Mouse (Mus musculus) olfactory bulb, adult 2 months (tissue): ENCODE measurements around the gene Cdhr1. TPM values are rescaled to one million over a fixed set of nuclear protein-coding genes. Genes with fewer than 3 reads are reported as not detected.

Experiments
- H3K27ac ChIP-seq: fragments of 200-500 bp; 2 replicates; pipeline ENCODE4 v1.5.1; 2012; ENCODE audit warnings: low read depth, low read length; ENCODE audit not compliant: insufficient read depth
- H3K4me1 ChIP-seq: fragments of 200-500 bp; 2 replicates; pipeline ENCODE4 v1.6.1; 2012; ENCODE audit warnings: low read length; ENCODE audit not compliant: control insufficient read depth, insufficient read depth
- H3K4me3 ChIP-seq: fragments of 200-500 bp; 2 replicates; pipeline ENCODE4 v1.5.1; 2012; ENCODE audit warnings: mild to moderate bottlenecking, low read depth, low read length, moderate library complexity; ENCODE audit not compliant: insufficient read depth
- CTCF ChIP-seq: fragments of 200-500 bp; IDR thresholded peaks from 2 replicates; pipeline ENCODE4 v1.5.1; 2012; ENCODE audit warnings: low read depth, mild to moderate bottlenecking, low read length, moderate library complexity; ENCODE audit not compliant: insufficient read depth
- POLR2A ChIP-seq: fragments of 200-500 bp; IDR thresholded peaks from 2 replicates; pipeline ENCODE4 v1.6.1; 2012; ENCODE audit warnings: mild to moderate bottlenecking, low read depth, low read length, moderate library complexity; ENCODE audit not compliant: insufficient read depth
- WGBS: fragments of 180-500 bp; shearing (Covaris S2); methylation state at CpG from one replicate; pipeline ENCODE4 v1.1.7; 2018; 5-methylcytosine and 5-hydroxymethylcytosine counted together
- polyA plus RNA-seq: library from polyadenylated mRNA; stranded (reverse); fragments of >200 nt; gene quantifications from 2 replicates; pipeline ENCODE4 v1.2.4, GENCODE M21; 2012; ENCODE audit warnings: low replicate concordance; ENCODE audit not compliant: missing spikeins, insufficient read depth, insufficient read length

The Cdhr1 gene
- polyA plus RNA-seq, 1 experiment: not detected

DNA sequence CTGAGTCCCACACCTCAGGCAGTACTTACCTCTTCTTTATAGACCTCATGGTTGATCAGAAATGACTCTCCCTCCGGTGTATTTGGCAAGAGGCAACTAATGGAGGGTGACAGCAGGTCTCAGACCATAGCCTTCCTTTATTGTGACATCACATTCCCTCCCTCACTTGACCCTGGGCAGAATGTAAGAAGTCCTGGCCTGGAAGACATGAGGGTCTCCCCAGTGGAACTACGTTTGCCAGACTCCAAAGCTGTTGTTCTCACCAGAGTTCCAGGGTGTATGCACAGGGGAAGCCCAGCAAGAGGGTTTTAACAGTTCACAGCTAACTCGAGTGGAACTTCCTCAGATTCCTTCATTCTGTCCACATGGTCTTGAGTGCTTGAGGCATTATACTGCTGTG, 15.8 kb upstream of the Cdhr1 start, which contains the start of gene 2610528A11Rik:
TSS of gene 2610528A11Rik (minus strand) at position 101 of the 400 bp plus-strand sequence.
- 72% methylated on average over 3 of the region's 3 CpGs for WGBS
- no peak within 1 kb of the TSS for H3K27ac ChIP-seq
- no peak for TF ChIP-seq POLR2A
- no peak for TF ChIP-seq CTCF
- H3K4me3 ChIP-seq: no peak within 1 kb of the TSS
- H3K4me1 ChIP-seq: no peaks in the 10 kb centered on the region

DNA sequence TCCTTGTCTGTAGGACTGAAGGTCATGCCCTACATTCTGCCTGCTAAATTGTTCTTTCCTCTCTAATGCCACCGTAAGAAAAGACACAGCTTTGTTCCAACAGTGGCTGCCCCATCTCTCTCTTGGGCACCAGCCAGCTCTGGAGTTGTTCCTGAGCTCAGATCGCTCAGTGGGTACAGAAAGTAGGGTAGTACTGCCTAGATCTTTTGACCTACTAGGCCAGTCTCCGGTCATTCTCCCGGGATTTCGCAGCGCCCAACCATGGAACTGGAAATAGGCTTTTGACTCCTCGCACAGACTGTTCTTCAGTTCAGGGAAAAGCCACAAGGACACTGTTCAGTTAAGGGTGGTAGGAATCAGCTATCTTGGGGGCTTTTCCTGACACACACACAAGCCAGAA, 14.8 kb upstream of the Cdhr1 start:
- no peak overlapping the region for H3K27ac ChIP-seq
- H3K4me1 ChIP-seq: no peaks in the 10 kb centered on the region
- WGBS: 78% methylated on average over 7 of the region's 7 CpGs
- H3K4me3 ChIP-seq: no peak overlapping the region
- TF ChIP-seq CTCF (no peak), POLR2A (no peak)

DNA sequence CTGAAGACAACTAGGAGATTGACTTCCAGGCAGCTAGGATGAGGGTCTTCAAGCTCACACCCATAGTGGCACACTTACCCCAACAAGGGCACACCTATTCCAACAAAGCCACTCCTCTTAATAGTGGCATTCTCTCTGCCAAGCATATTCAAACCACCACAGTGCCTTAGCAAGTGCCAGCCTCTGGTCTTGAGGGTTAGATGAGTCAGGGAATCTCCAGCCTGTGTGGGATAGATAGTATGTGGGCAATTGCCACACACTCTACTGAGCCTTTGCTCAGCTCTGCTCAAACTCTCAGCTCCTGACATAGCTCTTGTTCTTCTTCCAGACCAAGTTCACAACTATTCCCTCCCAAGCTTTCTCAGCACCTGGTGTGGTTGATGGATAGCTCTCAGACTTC, 13.2 kb upstream of the Cdhr1 start:
- peaks cover 2% of the 10 kb centered on the region for H3K4me1 ChIP-seq
- no peak for TF ChIP-seq POLR2A
- no peak for TF ChIP-seq CTCF
- H3K27ac ChIP-seq: no peak overlapping the region
- H3K4me3 ChIP-seq: no peak overlapping the region

DNA sequence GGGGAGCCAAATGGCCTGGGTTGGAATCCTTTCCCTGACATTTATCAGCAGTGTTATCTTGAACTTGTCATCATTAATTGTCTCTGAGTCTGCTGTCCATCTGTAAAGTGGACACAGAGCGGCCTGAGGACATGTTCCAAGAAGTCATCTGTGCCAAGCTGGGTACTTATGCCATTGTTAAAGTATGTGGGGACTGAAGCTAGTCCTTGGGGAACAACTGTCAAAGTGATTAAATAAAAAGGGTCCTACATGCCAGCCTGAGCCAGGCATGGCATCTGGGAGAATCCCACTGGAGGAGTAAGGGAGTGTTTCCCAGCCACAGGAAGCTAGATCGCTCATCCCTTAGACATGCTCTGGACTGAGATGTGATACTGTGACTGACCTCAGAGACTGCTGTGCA, 12.3 kb upstream of the Cdhr1 start:
- TF ChIP-seq CTCF: no peak
- no peak for TF ChIP-seq POLR2A
- H3K4me3 ChIP-seq: no peak overlapping the region
- H3K4me1 ChIP-seq: peaks cover 6% of the 10 kb centered on the region
- no peak overlapping the region for H3K27ac ChIP-seq
- WGBS: 99% methylated on average over 2 of the region's 2 CpGs

DNA sequence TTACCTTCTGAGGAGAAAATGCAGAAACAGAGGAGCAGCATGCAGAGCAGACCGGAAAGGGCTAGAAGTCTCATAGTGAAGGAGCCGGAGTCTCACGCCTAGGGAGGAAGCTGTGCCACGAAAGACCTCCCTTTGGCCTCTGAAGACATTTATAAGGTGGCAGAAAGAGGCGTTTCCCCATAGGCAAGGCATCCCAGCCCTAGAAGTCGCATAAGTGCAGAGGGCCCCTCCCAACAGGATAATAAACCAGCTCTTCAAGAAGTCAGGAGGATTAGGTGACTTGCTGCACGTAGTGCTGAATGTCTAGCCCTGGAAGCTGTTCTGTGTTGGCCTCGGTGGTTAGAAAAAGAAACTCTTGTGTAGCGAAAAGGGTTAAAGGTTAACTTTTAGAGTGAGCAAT, 11.8 kb upstream of the Cdhr1 start:
- TF ChIP-seq CTCF (no peak), POLR2A (no peak)
- WGBS: 75% methylated on average over 9 of the region's 9 CpGs
- Histone ChIP-seq H3K4me3 (no peak overlapping the region), H3K4me1 (peaks cover 6% of the 10 kb centered on the region), H3K27ac (no peak overlapping the region)

DNA sequence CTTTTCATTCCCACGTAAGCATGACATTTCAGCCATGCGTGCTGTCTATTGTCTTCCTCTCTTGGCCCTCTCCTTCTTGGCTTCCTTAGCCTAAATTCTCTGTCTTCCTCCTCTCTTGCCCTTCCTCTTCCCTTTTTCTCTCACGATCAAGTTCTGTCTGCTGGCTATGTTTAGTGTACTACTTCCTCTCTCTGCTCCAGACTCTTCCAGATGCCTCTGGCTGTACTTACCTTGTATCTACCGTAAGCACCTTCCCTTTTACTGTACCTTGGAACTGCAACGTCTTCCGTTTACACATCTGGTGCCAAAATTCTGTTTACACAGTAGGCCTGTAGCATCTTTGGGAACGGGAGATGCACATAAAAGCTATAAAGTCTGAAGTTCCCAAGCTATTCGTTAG, 11.3 kb upstream of the Cdhr1 start:
- TF ChIP-seq CTCF (no peak), POLR2A (no peak)
- 84% methylated on average over 8 of the region's 8 CpGs for WGBS
- Histone ChIP-seq H3K4me3 (no peak overlapping the region), H3K4me1 (peaks cover 6% of the 10 kb centered on the region), H3K27ac (no peak overlapping the region)

DNA sequence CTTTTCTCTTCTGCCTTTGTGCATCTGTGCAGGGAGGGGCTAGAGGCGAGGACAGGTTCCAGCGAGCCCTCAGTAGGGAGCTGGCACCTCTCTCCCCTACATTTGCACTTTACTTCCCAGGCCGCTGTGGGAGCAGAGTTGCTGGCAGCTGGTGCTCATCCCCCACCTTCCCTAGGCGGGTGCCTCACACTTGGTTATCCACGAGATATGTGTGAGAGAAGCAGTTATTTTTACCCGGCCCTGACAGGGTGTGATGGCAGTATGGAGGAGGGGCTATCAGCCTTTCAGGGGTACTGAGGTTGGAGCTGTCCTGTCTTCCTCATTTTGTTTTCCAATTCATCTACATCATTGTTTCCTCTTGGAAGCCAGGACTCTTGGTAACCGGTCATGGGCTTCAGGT, 7.7 kb upstream of the Cdhr1 start:
- Histone ChIP-seq H3K27ac (no peak overlapping the region), H3K4me1 (peaks cover 6% of the 10 kb centered on the region), H3K4me3 (no peak overlapping the region)
- TF ChIP-seq POLR2A (no peak), CTCF (no peak)
- 41% methylated on average over 7 of the region's 7 CpGs for WGBS

DNA sequence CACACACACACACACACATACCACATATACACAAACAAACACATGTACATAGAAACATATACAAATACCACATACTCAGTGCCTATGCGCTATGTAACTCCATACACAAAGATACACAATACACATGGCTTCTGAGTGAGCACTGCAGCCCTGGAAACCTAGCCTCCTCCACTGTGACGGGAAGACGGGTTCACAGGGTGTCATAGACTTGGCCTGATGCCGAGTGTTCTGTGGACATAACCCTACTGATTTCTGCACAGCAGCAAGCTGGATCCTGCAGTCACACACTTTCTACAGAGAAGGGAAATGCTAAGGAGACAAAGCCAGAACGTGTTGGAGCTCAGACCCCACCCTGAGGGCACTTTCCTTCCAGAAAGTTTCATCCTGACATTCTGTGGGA, 6.6 kb upstream of the Cdhr1 start:
- 56% methylated on average over 5 of the region's 5 CpGs for WGBS
- Histone ChIP-seq H3K27ac (no peak overlapping the region), H3K4me3 (no peak overlapping the region), H3K4me1 (peaks cover 6% of the 10 kb centered on the region)
- TF ChIP-seq POLR2A (no peak), CTCF (no peak)

DNA sequence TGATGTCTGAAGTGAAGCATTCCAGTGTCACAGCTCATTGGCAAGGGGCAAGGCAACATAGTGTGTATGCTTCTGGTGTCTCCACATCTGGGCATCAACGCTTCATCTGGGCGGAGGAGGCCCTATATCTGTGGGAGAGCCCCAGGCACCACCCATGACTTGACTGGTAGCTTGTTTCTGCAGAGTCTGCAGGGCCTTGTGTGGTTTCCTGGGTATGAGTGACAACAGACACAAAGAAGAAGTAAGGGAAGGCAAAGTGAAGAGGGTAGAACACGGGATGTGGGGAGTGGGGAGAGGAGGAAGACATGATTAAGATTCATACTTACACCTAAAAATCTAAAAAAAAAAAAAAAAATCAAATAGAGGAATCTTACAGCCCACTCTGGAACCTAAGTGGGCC, 4.3 kb upstream of the Cdhr1 start:
- H3K4me3 ChIP-seq: no peak overlapping the region
- no peak overlapping the region for H3K27ac ChIP-seq
- TF ChIP-seq POLR2A (no peak), CTCF (no peak)
- H3K4me1 ChIP-seq: peaks cover 15% of the 10 kb centered on the region
- WGBS: 82% methylated on average over 3 of the region's 3 CpGs

DNA sequence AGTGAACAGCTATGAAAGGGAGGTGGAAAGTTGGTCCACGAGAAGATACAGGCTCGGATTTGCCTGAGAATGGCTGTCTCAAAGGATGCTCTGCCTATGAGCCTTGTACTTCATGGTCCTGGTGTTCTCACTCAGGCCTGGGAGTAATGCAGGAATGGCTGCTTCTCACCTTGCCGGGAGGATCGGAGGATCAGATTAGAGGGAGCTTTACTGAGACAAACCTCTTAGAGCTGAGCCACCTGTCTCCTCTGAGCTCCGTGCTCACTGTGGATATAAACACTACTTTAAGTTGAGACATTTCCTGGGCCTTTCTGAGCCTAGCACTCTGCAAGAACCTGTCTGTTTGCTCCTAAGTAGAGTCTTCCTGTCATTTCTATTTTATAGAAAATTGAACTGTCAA, 3.4 kb upstream of the Cdhr1 start:
- Histone ChIP-seq H3K4me1 (peaks cover 14% of the 10 kb centered on the region), H3K4me3 (no peak overlapping the region), H3K27ac (no peak overlapping the region)
- TF ChIP-seq CTCF (no peak), POLR2A (no peak)
- WGBS: 81% methylated on average over 5 of the region's 5 CpGs
